Mouse (Mus musculus) CD4-positive, CD25-positive, alpha-beta regulatory T cell, adult 4 months (primary cell): ENCODE data around the gene Dlx1. TPM values are rescaled to one million over a fixed set of nuclear protein-coding genes. Genes with fewer than 3 reads are reported as not detected.

Experiments
- ATAC-seq: one replicate; pipeline ENCODE4 v1.8.0; 2017
- polyA plus RNA-seq, 2 experiments: library from polyadenylated mRNA; unstranded; fragments of 100-300 nt; shearing (Covaris generic); gene quantifications; one replicate each; pipeline ENCODE4 v1.2.1; 2017

Dlx1 gene
- polyA plus RNA-seq, 2 experiments from 2014 or later: not detected

- ATAC-seq: no peak
These were observed 18.7 kb downstream of the Dlx1 start, which contains the start of gene Dlx2 for GRCm38 (mm10) chr2:71546640-71547071. Dlx2 (minus strand) TSS chr2:71546754.

GRCm38 (mm10) chr2:71547829-71548228 is 19.9 kb downstream of the Dlx1 start:
- ATAC-seq: peak; percentile 46

GRCm38 (mm10) chr2:71550330-71550729 is 22.4 kb downstream of the Dlx1 start:
- no peak for ATAC-seq

- no peak for ATAC-seq
These were observed 23.8 kb downstream of the Dlx1 start for GRCm38 (mm10) chr2:71551704-71552103.

GRCm38 (mm10) chr2:71556071-71556470 is 28.2 kb downstream of the Dlx1 start:
- ATAC-seq: no peak

GRCm38 (mm10) chr2:71566466-71566865 is 38.6 kb downstream of the Dlx1 start:
- ATAC-seq: no peak

GRCm38 (mm10) chr2:71573736-71574135 is 45.8 kb downstream of the Dlx1 start:
- no peak for ATAC-seq

GRCm38 (mm10) chr2:71577059-71577458 is 49.1 kb downstream of the Dlx1 start:
- ATAC-seq: no peak

- peak; percentile 71 for ATAC-seq
These were observed 52.9 kb downstream of the Dlx1 start for GRCm38 (mm10) chr2:71580632-71581466.

GRCm38 (mm10) chr2:71581488-71581887 is 53.6 kb downstream of the Dlx1 start:
- no peak for ATAC-seq

Other genes starting within 250 kb of the Dlx1 start
- gene Slc25a12, start 160.4 kb upstream of the Dlx1 start, polyA plus RNA-seq: 10 to 100 TPM; 74.4 to 89.2 TPM
- 10 to 100 TPM; 57.1 to 58.8 TPM for gene Hat1, start 139.2 kb upstream of the Dlx1 start, polyA plus RNA-seq
- 10 to 100 TPM; 31.5 to 35.3 TPM for gene Metap1d, start 74.8 kb upstream of the Dlx1 start, polyA plus RNA-seq
- not detected for gene Dlx2, start 18.6 kb downstream of the Dlx1 start, polyA plus RNA-seq
- 10 to 100 TPM; 49.6 to 77.1 TPM for gene Itga6, start 217.5 kb downstream of the Dlx1 start, polyA plus RNA-seq